Mouse (Mus musculus) hindbrain, postnatal 0 days (tissue): ENCODE measurements around the gene Cds1. TPM values are rescaled to one million over a fixed set of nuclear protein-coding genes. Genes with fewer than 3 reads are reported as not detected.

Experiments
- ATAC-seq: fragments of 200-750 bp; cut with Nextera tagmentation; 2 replicates; pipeline ENCODE4 v1.8.0; 2017; ENCODE audit warnings: mild to moderate bottlenecking, moderate TSS enrichment, moderate library complexity
- DNase-seq: peaks from one replicate; pipeline ENCODE4 v3.0.0-alpha.2; 2015; ENCODE audit warnings: low spot score
- H3K27ac ChIP-seq: fragments of 300-500 bp; sonication (generic); 2 replicates; pipeline ENCODE4 v1.5.1; 2014; ENCODE audit warnings: mild to moderate bottlenecking
- H3K27me3 ChIP-seq: fragments of 300-500 bp; sonication (generic); 2 replicates; pipeline ENCODE4 v1.6.1; 2014; ENCODE audit warnings: low read length, mixed read lengths; ENCODE audit not compliant: insufficient read depth
- H3K36me3 ChIP-seq: fragments of 300-500 bp; sonication (generic); 2 replicates; pipeline ENCODE4 v1.6.1; 2014; ENCODE audit warnings: low read length, mixed read lengths; ENCODE audit not compliant: insufficient read depth
- H3K4me1 ChIP-seq: fragments of 300-500 bp; sonication (generic); 2 replicates; pipeline ENCODE4 v1.6.1; 2014; ENCODE audit warnings: antibody characterized with exemption, low read length, mixed read lengths; ENCODE audit not compliant: insufficient read depth
- H3K4me2 ChIP-seq: fragments of 300-500 bp; sonication (generic); 2 replicates; pipeline ENCODE4 v1.6.1; 2014; ENCODE audit warnings: low read depth, mild to moderate bottlenecking, low read length, moderate library complexity, mixed read lengths
- H3K4me3 ChIP-seq: fragments of 300-500 bp; sonication (generic); 2 replicates; pipeline ENCODE4 v1.5.1; 2014; ENCODE audit warnings: low read length
- H3K9ac ChIP-seq: fragments of 300-500 bp; sonication (generic); replicated peaks from 2 replicates; pipeline ENCODE4 v1.6.1; 2014; ENCODE audit warnings: mild to moderate bottlenecking, low read length, moderate library complexity, mixed read lengths
- H3K9me3 ChIP-seq: fragments of 300-500 bp; sonication (generic); 2 replicates; pipeline ENCODE4 v1.6.1; 2016; ENCODE audit warnings: low read length, mixed read lengths
- CTCF ChIP-seq: IDR thresholded peaks from 2 replicates; pipeline ENCODE4 v1.5.1; 2016; ENCODE audit warnings: antibody characterized with exemption, control low read depth, low read depth
- WGBS: fragments of 180-500 bp; shearing (Covaris S2); extraction: QIAGEN DNeasy Blood & Tissue Kit; methylation state at CpG from one replicate; pipeline ENCODE4 v1.1.7; 2014; 5-methylcytosine and 5-hydroxymethylcytosine counted together
- polyA plus RNA-seq: library from polyadenylated mRNA; unstranded; fragments of >200 nt; fragmentation: Nextera tagmentation; extraction: Ambion mirVana; gene quantifications from 2 replicates; pipeline ENCODE4 v1.2.1, GENCODE M21; 2015
- total RNA-seq: library from RNA; depleted of rRNA; stranded (reverse); fragments of >200 nt; gene quantifications from 2 replicates; pipeline ENCODE4 v1.2.3, GENCODE M21; 2014

Gene Cds1
- total and polyA plus RNA-seq, 2 experiments from 2014 or later, result 11.1 to 20.2 TPM

DNA sequence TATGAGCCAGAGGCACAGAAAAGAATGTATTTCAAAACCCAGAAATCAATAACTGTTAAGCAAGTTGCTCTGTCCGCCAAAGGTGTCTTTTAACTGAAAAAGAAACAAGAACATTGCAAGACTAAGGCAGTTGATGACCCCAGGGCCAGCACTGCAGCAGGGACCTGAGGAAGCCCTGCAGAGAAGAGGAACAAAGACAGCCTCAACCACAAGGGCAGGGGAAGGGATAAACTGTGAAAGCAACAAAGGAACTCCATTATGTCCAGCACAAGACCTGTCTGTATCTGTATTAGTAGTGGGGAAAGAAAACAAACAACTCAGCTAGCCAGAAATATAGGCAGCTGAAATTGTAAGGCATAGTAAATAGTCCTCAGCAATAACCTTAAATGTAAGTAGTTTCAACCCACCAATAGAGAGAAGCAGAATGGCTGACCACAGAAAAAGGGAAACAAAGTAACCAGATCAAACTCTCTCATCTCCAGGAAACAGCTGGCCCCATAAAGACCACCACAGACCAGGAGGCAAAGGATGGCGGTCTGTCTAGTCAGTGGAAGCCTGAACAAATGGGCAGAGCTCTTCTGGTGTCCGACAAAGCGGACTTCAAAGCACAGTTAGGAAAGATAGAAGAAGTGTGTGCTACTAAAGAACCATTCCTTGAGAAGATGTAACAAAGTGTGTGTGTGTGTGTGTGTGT is 21.1 kb downstream of the Cds1 start:
- Histone ChIP-seq H3K4me1 (no peaks in the 10 kb centered on the region), H3K9me3 (no peaks in the 10 kb centered on the region), H3K4me2 (no peak overlapping the region), H3K27ac (no peak overlapping the region), H3K9ac (no peak overlapping the region), H3K4me3 (no peak overlapping the region), H3K27me3 (no peaks in the 10 kb centered on the region), H3K36me3 (no peaks in the 10 kb centered on the region)
- TF ChIP-seq CTCF, result no peak
- 64% methylated on average over 4 of the region's 4 CpGs for WGBS
- DNase-seq, result no peak
- no peak for ATAC-seq

DNA sequence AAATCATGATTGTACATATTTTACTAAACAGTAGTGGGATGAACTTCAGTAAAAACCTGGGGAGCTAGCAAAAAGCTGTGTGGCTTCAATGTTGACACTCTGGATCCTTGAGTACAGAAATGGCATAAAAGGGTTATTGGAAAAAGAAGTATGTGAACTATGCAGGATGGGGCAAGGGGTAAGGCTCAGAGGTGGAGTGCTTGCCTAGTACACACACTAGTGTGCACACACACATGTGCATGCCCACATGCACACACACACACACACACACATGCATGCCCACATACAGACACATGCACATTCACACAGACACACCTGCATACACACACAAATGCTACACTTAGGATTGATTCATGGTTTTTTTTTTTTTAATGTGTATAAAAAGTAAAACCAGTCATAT is 24.8 kb downstream of the Cds1 start:
- Histone ChIP-seq H3K9me3 (no peaks in the 10 kb centered on the region), H3K27me3 (no peaks in the 10 kb centered on the region), H3K36me3 (no peaks in the 10 kb centered on the region), H3K27ac (no peak overlapping the region), H3K4me3 (no peak overlapping the region), H3K4me1 (no peaks in the 10 kb centered on the region), H3K9ac (no peak overlapping the region), H3K4me2 (no peak overlapping the region)
- no peak for TF ChIP-seq CTCF
- ATAC-seq (no peak), DNase-seq (no peak)

DNA sequence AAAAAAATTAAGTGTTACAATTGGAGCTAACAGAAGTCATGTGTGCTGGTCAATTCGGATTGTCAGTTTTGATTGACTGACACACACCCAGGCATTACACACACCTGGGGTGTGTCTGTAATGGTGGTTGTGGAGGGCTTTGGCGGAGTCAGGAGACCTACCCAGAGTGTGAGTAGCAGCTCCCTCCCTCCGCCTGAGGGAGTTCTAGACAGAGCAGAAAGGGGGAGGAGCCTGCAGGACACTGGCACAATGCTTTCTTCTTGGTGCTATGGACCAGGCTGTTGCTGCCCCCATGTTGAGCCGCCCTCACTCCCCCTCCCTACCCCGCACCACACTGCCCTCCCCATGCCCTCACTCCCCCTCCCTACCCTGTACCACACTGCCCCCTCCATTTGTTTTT is 25.6 kb downstream of the Cds1 start:
- Histone ChIP-seq H3K27ac (no peak overlapping the region), H3K4me3 (no peak overlapping the region), H3K4me2 (no peak overlapping the region), H3K4me1 (no peaks in the 10 kb centered on the region), H3K27me3 (no peaks in the 10 kb centered on the region), H3K9me3 (no peaks in the 10 kb centered on the region), H3K9ac (no peak overlapping the region), H3K36me3 (no peaks in the 10 kb centered on the region)
- no peak for DNase-seq
- ATAC-seq, result no peak
- TF ChIP-seq CTCF, result no peak
- WGBS, result 59% methylated on average over 5 of the region's 5 CpGs

DNA sequence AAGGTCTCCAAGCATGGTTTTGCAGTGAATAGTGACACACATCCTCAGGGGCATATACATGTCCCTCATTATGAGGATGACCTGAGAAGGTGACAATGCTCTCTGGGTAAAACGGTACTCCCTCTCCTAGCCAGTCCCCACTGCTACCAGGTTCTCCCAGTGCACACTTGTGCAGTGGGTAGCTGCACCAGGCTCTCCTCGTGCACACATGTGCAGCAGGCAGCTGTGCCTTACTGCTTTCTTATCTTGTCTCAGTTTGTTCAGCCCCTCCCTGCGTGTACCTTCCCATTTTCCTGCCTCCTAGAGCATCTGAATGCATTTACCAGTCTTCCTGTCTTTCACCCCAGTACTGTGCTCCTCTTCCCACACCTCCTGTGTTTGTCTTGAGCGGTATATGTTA is 27.7 kb downstream of the Cds1 start:
- H3K9me3 ChIP-seq, result no peaks in the 10 kb centered on the region
- no peak for DNase-seq
- H3K27ac ChIP-seq, result no peak overlapping the region

DNA sequence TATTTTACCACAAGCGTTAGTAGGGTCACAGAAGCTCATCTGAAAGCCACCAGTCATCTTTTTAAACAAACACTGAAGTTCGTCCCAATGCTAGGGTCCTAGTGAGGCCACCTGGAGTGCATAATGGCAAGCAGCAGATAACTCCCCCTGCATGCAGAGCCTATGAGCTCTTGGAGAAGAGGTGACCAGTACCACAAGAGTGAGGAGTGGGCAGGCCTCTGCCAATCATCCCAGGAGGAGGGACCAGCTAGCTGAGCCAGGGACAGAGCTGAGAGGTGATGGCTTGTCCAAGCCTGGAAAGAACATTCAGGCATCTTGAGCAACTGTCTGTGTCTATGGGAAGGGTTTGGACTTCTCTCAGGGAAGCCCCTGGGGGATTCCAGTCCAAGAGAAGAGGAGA is 37.0 kb downstream of the Cds1 start:
- WGBS, result 65% methylated on average over 2 of the region's 2 CpGs
- no peaks in the 10 kb centered on the region for H3K4me1 ChIP-seq
- DNase-seq (no peak), ATAC-seq (no peak)
- H3K4me3 ChIP-seq, result no peak overlapping the region
- no peak overlapping the region for H3K9ac ChIP-seq
- no peak for TF ChIP-seq CTCF
- no peaks in the 10 kb centered on the region for H3K27me3 ChIP-seq
- no peak overlapping the region for H3K27ac ChIP-seq
- no peaks in the 10 kb centered on the region for H3K9me3 ChIP-seq
- no peaks in the 10 kb centered on the region for H3K36me3 ChIP-seq
- no peak overlapping the region for H3K4me2 ChIP-seq

More for the DNA sequence above, 27.7 kb downstream of the Cds1 start:
- no peak overlapping the region for H3K4me3 ChIP-seq
- no peaks in the 10 kb centered on the region for H3K4me1 ChIP-seq
- H3K27me3 ChIP-seq, result no peaks in the 10 kb centered on the region
- H3K9ac ChIP-seq, result no peak overlapping the region
- H3K36me3 ChIP-seq, result no peaks in the 10 kb centered on the region
- TF ChIP-seq CTCF, result no peak
- no peak for ATAC-seq
- no peak overlapping the region for H3K4me2 ChIP-seq
- 76% methylated on average over 4 of the region's 4 CpGs for WGBS

DNA sequence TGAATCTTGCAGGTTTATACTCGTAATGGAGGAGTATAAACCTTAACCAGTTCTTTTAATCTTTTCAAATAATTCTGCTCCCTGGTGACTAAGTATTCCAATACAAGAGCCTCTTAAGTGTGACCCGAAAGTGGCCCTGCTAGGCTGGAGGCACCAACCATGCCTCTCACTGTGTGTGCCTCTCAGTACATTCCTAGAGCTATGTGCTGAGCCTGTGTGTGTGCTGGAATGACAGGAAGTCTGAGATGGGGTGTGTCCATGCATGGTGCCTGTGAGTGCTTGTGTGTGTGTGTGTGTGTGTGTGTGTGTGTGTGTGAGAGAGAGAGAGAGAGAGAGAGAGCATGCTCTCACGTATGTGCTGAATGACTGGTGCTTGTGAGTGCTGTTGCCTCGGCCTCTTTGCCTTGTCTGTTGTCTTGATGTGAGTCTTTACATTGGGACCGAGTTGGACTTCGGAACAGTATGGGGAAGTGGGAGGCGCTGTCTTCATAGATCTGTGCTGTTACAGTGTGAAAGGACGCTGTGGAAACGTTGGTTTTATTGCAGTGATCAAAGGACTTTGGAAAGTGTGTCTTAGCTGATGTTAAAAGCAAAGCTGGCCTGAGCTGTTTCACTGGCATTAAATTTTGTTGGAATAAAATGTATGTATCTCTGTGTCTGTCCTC is 37.6 kb downstream of the Cds1 start:
- H3K27ac ChIP-seq, result no peak overlapping the region
- no peaks in the 10 kb centered on the region for H3K36me3 ChIP-seq
- no peak overlapping the region for H3K9ac ChIP-seq
- H3K27me3 ChIP-seq, result no peaks in the 10 kb centered on the region
- H3K4me2 ChIP-seq, result no peak overlapping the region
- no peak overlapping the region for H3K4me3 ChIP-seq
- DNase-seq (no peak), ATAC-seq (no peak)
- no peaks in the 10 kb centered on the region for H3K9me3 ChIP-seq
- WGBS, result 78% methylated on average over 9 of the region's 9 CpGs
- no peaks in the 10 kb centered on the region for H3K4me1 ChIP-seq
- TF ChIP-seq CTCF, result no peak
